Mouse (Mus musculus) testis, postnatal 14 days (tissue): ENCODE data around the gene Fbxo42.

ENCODE experiments used
- DNase-seq: peaks from one replicate; pipeline ENCODE4 v3.0.0; 2021; ENCODE audit warnings: low spot score

The Fbxo42 gene

GRCm38 (mm10) chr4:141219583-141220213 is 72.0 kb downstream of the Fbxo42 start:
- no peak for DNase-seq

GRCm38 (mm10) chr4:141221848-141222247 is 74.1 kb downstream of the Fbxo42 start:
- DNase-seq, result no peak

- no peak for DNase-seq
Measured at GRCm38 (mm10) chr4:141222752-141223151, 75.0 kb downstream of the Fbxo42 start.

GRCm38 (mm10) chr4:141228687-141229086 is 81.0 kb downstream of the Fbxo42 start:
- no peak for DNase-seq

GRCm38 (mm10) chr4:141233196-141233595 is 85.5 kb downstream of the Fbxo42 start:
- DNase-seq, result no peak

GRCm38 (mm10) chr4:141235537-141236111 is 87.9 kb downstream of the Fbxo42 start:
- no peak for DNase-seq

GRCm38 (mm10) chr4:141236856-141237255 is 89.1 kb downstream of the Fbxo42 start:
- no peak for DNase-seq

GRCm38 (mm10) chr4:141238492-141239387 is 91.0 kb downstream of the Fbxo42 start:
- DNase-seq, result no peak

- DNase-seq, result peak; percentile 80
Measured at GRCm38 (mm10) chr4:141239388-141240125, 91.8 kb downstream of the Fbxo42 start, which contains the start of gene Arhgef19. Gene Arhgef19, plus strand, starts transcription at chr4:141239499.

- DNase-seq, result peak; percentile 44
Measured at GRCm38 (mm10) chr4:141240617-141241016, 92.9 kb downstream of the Fbxo42 start.

GRCm38 (mm10) chr4:141241861-141242260 is 94.1 kb downstream of the Fbxo42 start:
- no peak for DNase-seq

- DNase-seq, result peak; percentile 49
Measured at GRCm38 (mm10) chr4:141242651-141243241, 95.0 kb downstream of the Fbxo42 start.

GRCm38 (mm10) chr4:141243636-141244035 is 95.9 kb downstream of the Fbxo42 start:
- DNase-seq, result no peak

GRCm38 (mm10) chr4:141244401-141244800 is 96.7 kb downstream of the Fbxo42 start:
- no peak for DNase-seq

- no peak for DNase-seq
Measured at GRCm38 (mm10) chr4:141244931-141245425, 97.3 kb downstream of the Fbxo42 start.

GRCm38 (mm10) chr4:141246089-141246997 is 98.6 kb downstream of the Fbxo42 start:
- DNase-seq, result no peak

- DNase-seq, result no peak
Measured at GRCm38 (mm10) chr4:141246998-141247350, 99.3 kb downstream of the Fbxo42 start.

- DNase-seq, result no peak
Measured at GRCm38 (mm10) chr4:141247776-141248613, 100.3 kb downstream of the Fbxo42 start.

- no peak for DNase-seq
Measured at GRCm38 (mm10) chr4:141248614-141248978, 100.9 kb downstream of the Fbxo42 start.

GRCm38 (mm10) chr4:141249383-141249782 is 101.7 kb downstream of the Fbxo42 start:
- no peak for DNase-seq
